Mouse (Mus musculus) midbrain, embryonic 14.5 days (tissue): ENCODE measurements around the gene Cdc34. TPM values are rescaled to one million over a fixed set of nuclear protein-coding genes. Genes with fewer than 3 reads are reported as not detected.

Experiments used
- ATAC-seq: fragments of 200-750 bp; cut with Nextera tagmentation; 2 replicates; pipeline ENCODE4 v1.8.0; 2017; ENCODE audit warnings: moderate number of reproducible peaks, moderate library complexity; ENCODE audit not compliant: low FRiP score, low TSS enrichment
- DNase-seq: peaks from one replicate; pipeline ENCODE4 v3.0.0-alpha.2; 2015
- H3K27ac ChIP-seq: fragments of 300-500 bp; sonication (generic); replicated peaks from 2 replicates; pipeline ENCODE4 v1.5.1; 2014; ENCODE audit warnings: mild to moderate bottlenecking, low read depth, low read length, moderate library complexity
- H3K27me3 ChIP-seq: fragments of 300-500 bp; sonication (generic); 2 replicates; pipeline ENCODE4 v1.6.1; 2014; ENCODE audit warnings: low read length, control low read depth, mixed read lengths; ENCODE audit not compliant: control insufficient read depth, insufficient read depth
- H3K36me3 ChIP-seq: fragments of 300-500 bp; sonication (generic); 2 replicates; pipeline ENCODE4 v1.6.1; 2014; ENCODE audit warnings: low read length, control low read depth; ENCODE audit not compliant: control insufficient read depth, insufficient read depth
- H3K4me1 ChIP-seq: fragments of 300-500 bp; sonication (generic); 2 replicates; pipeline ENCODE4 v1.6.1; 2014; ENCODE audit warnings: mild to moderate bottlenecking, antibody characterized with exemption, low read length, control low read depth; ENCODE audit not compliant: control insufficient read depth, insufficient read depth
- H3K4me2 ChIP-seq: fragments of 300-500 bp; sonication (generic); 2 replicates; pipeline ENCODE4 v1.6.1; 2014; ENCODE audit warnings: mild to moderate bottlenecking, low read length, moderate library complexity
- H3K4me3 ChIP-seq: fragments of 300-500 bp; sonication (generic); replicated peaks from 2 replicates; pipeline ENCODE4 v1.5.1; 2014; ENCODE audit warnings: low read depth, low read length
- H3K9ac ChIP-seq: fragments of 300-500 bp; sonication (generic); replicated peaks from 2 replicates; pipeline ENCODE4 v1.6.1; 2014; ENCODE audit warnings: mild to moderate bottlenecking, low read length, moderate library complexity
- H3K9me3 ChIP-seq: fragments of 300-500 bp; sonication (generic); 2 replicates; pipeline ENCODE4 v1.6.1; 2016; ENCODE audit warnings: low read length, control low read depth, mixed read lengths; ENCODE audit not compliant: control insufficient read depth
- WGBS: fragments of 180-500 bp; shearing (Covaris S2); extraction: QIAGEN DNeasy Blood & Tissue Kit; methylation state at CpG from one replicate; pipeline ENCODE4 v1.1.7; 2014; 5-methylcytosine and 5-hydroxymethylcytosine counted together
- polyA plus RNA-seq: library from polyadenylated mRNA; unstranded; fragments of >200 nt; fragmentation: Nextera tagmentation; extraction: Ambion mirVana; gene quantifications from 2 replicates; pipeline ENCODE4 v1.2.1, GENCODE M21; 2014

Gene Cdc34
- polyA plus RNA-seq, 1 experiment from 2014 or later = 80.4 TPM

GRCm38 (mm10) chr10:79668771-79669575, 13.0 kb upstream of the Cdc34 start, which contains the start of gene Tpgs1:
TSS of gene Tpgs1 (plus strand) at chr10:79669369.
- H3K27ac ChIP-seq = peak within 1 kb of the TSS; percentile 98
- 0 out of 2 replicates have a peak, but pooled peaks cover 6% of the 10 kb centered on the region for H3K36me3 ChIP-seq
- DNase-seq (peak; percentile 95), ATAC-seq (peak; percentile 83)
- no peaks in the 10 kb centered on the region for H3K27me3 ChIP-seq
- no peaks in the 10 kb centered on the region for H3K9me3 ChIP-seq
- H3K4me1 ChIP-seq = peaks cover 16% of the 10 kb centered on the region
- under 1% methylated on average over 45 of the region's 45 CpGs for WGBS
- H3K4me3 ChIP-seq = peak within 1 kb of the TSS; percentile 98
- H3K9ac ChIP-seq = peak within 1 kb of the TSS; percentile 91
- H3K4me2 ChIP-seq = peak within 1 kb of the TSS; percentile 88

GRCm38 (mm10) chr10:79669576-79670057, 12.4 kb upstream of the Cdc34 start:
- DNase-seq (peak; percentile 94), ATAC-seq (peak; percentile 78)
- under 1% methylated on average over 47 of the region's 47 CpGs for whole genome bisulfite sequencing
- Histone ChIP-seq H3K9me3 (no peaks in the 10 kb centered on the region), H3K36me3 (0 out of 2 replicates have a peak, but pooled peaks cover 6% of the 10 kb centered on the region), H3K4me3 (peak overlapping the region; percentile 98), H3K9ac (peak overlapping the region; percentile 91), H3K4me2 (peak overlapping the region; percentile 88), H3K27ac (peak overlapping the region; percentile 98), H3K4me1 (peaks cover 16% of the 10 kb centered on the region), H3K27me3 (no peaks in the 10 kb centered on the region)

GRCm38 (mm10) chr10:79670071-79670888, 11.7 kb upstream of the Cdc34 start:
- Histone ChIP-seq H3K4me3 (peak overlapping the region; percentile 98), H3K4me2 (peak overlapping the region; percentile 88), H3K4me1 (peaks cover 16% of the 10 kb centered on the region), H3K36me3 (0 out of 2 replicates have a peak, but pooled peaks cover 6% of the 10 kb centered on the region), H3K27me3 (no peaks in the 10 kb centered on the region), H3K27ac (peak overlapping the region; percentile 98), H3K9ac (peak overlapping the region; percentile 91), H3K9me3 (no peaks in the 10 kb centered on the region)
- ATAC-seq (peak; percentile 24; the same call in 1 of the 2 replicates), DNase-seq (no peak)
- WGBS = 34% methylated on average over 15 of the region's 15 CpGs

GRCm38 (mm10) chr10:79671396-79672087, 10.5 kb upstream of the Cdc34 start:
- DNase-seq (no peak), ATAC-seq (no peak)
- H3K4me3 ChIP-seq = no peak overlapping the region
- H3K9me3 ChIP-seq = no peaks in the 10 kb centered on the region
- H3K4me2 ChIP-seq = no peak overlapping the region
- H3K9ac ChIP-seq = no peak overlapping the region
- H3K4me1 ChIP-seq = peaks cover 16% of the 10 kb centered on the region
- WGBS = 72% methylated on average over 6 of the region's 6 CpGs
- H3K36me3 ChIP-seq = peaks cover 16% of the 10 kb centered on the region
- no peak overlapping the region for H3K27ac ChIP-seq
- H3K27me3 ChIP-seq = no peaks in the 10 kb centered on the region

GRCm38 (mm10) chr10:79672088-79672455, 9.9 kb upstream of the Cdc34 start:
- 61% methylated on average over 3 of the region's 3 CpGs for WGBS
- H3K27me3 ChIP-seq = no peaks in the 10 kb centered on the region
- ATAC-seq (no peak), DNase-seq (no peak)
- no peak overlapping the region for H3K27ac ChIP-seq
- peaks cover 16% of the 10 kb centered on the region for H3K4me1 ChIP-seq
- no peak overlapping the region for H3K4me2 ChIP-seq
- peaks cover 16% of the 10 kb centered on the region for H3K36me3 ChIP-seq
- no peaks in the 10 kb centered on the region for H3K9me3 ChIP-seq
- no peak overlapping the region for H3K4me3 ChIP-seq
- H3K9ac ChIP-seq = no peak overlapping the region

- Histone ChIP-seq H3K27ac (no peak overlapping the region), H3K36me3 (peaks cover 16% of the 10 kb centered on the region), H3K9ac (no peak overlapping the region), H3K4me2 (no peak overlapping the region), H3K4me1 (peaks cover 15% of the 10 kb centered on the region), H3K4me3 (no peak overlapping the region), H3K9me3 (no peaks in the 10 kb centered on the region), H3K27me3 (no peaks in the 10 kb centered on the region)
- DNase-seq (no peak), ATAC-seq (no peak)
- 91% methylated on average over 3 of the region's 3 CpGs for WGBS
Measured at GRCm38 (mm10) chr10:79673054-79673453, 8.9 kb upstream of the Cdc34 start.

GRCm38 (mm10) chr10:79675346-79676035, 6.5 kb upstream of the Cdc34 start:
- Histone ChIP-seq H3K9me3 (no peaks in the 10 kb centered on the region), H3K27me3 (no peaks in the 10 kb centered on the region), H3K9ac (no peak overlapping the region), H3K4me1 (peaks cover 7% of the 10 kb centered on the region), H3K4me3 (no peak overlapping the region), H3K36me3 (peaks cover 16% of the 10 kb centered on the region), H3K4me2 (no peak overlapping the region), H3K27ac (no peak overlapping the region)
- no peak for DNase-seq
- no peak for ATAC-seq
- 48% methylated on average over 44 of the region's 44 CpGs for WGBS
